Mouse (Mus musculus) gastrocnemius, adult 2 months (tissue): ENCODE measurements around the gene Wfdc18. TPM values are rescaled to one million over a fixed set of nuclear protein-coding genes. Genes with fewer than 3 reads are reported as not detected.

ENCODE experiments used
- DNase-seq: peaks from one replicate; pipeline ENCODE4 v3.0.0; 2022
- H3K27ac ChIP-seq: fragments of 200-600 bp; 2 replicates; pipeline ENCODE4 v1.8.1; 2022; ENCODE audit warnings: mild to moderate bottlenecking
- H3K4me3 ChIP-seq: fragments of 200-600 bp; 2 replicates; pipeline ENCODE4 v1.8.1; 2022; ENCODE audit warnings: mild to moderate bottlenecking, moderate library complexity
- CTCF ChIP-seq: fragments of 200-600 bp; IDR thresholded peaks from 2 replicates; pipeline ENCODE4 v1.8.1; 2022; ENCODE audit warnings: antibody characterized with exemption, mild to moderate bottlenecking, moderate library complexity
- intact Hi-C: fragments of 180-260 bp; cut with DNase I; formaldehyde crosslinking; loops from one replicate; pipeline ENCODE4 v1.15.1; 2025
- long read RNA-seq, 2 experiments: library from polyadenylated mRNA; stranded (forward); transcript quantifications; one replicate each; pipeline ENCODE4 v2.0.0; 2021
- total RNA-seq, 2 experiments: library from RNA; stranded (reverse); gene quantifications; 2 replicates each; pipeline ENCODE4 v1.2.3; 2021

Gene Wfdc18
- not detected for total RNA-seq
- long read RNA-seq, experiment 1: 0 reads
- long read RNA-seq, experiment 2: 0 reads

- DNase-seq: no peak
- no peak for TF ChIP-seq CTCF
- intact Hi-C loops: no loop called here
- H3K27ac ChIP-seq: no peak within 1 kb of the TSS
- H3K4me3 ChIP-seq: no peak within 1 kb of the TSS
Measured at GRCm38 (mm10) chr11:83708715-83709114, at the start of gene Wfdc18. Wfdc18 (plus strand) TSS chr11:83709015.

GRCm38 (mm10) chr11:83662204-83662603, 46.6 kb upstream of the Wfdc18 start, which contains the start of gene Ccl4:
Ccl4 (plus strand) TSS chr11:83662584.
- no peak for DNase-seq
- no peak for TF ChIP-seq CTCF
- H3K27ac ChIP-seq: no peak within 1 kb of the TSS
- H3K4me3 ChIP-seq: no peak within 1 kb of the TSS
- intact Hi-C loops: no loop called here

GRCm38 (mm10) chr11:83663532-83663931, 45.3 kb upstream of the Wfdc18 start:
- no peak overlapping the region for H3K4me3 ChIP-seq
- intact Hi-C loops: no loop called here
- no peak for TF ChIP-seq CTCF
- no peak overlapping the region for H3K27ac ChIP-seq
- DNase-seq: no peak

- TF ChIP-seq CTCF: no peak
- intact Hi-C loops: no loop called here
- DNase-seq: no peak
- Histone ChIP-seq H3K27ac (no peak overlapping the region), H3K4me3 (no peak overlapping the region)
Measured at GRCm38 (mm10) chr11:83671743-83672142, 37.1 kb upstream of the Wfdc18 start.

GRCm38 (mm10) chr11:83675665-83676064, 33.1 kb upstream of the Wfdc18 start:
- H3K27ac ChIP-seq: no peak overlapping the region
- DNase-seq: no peak
- H3K4me3 ChIP-seq: no peak overlapping the region
- TF ChIP-seq CTCF: no peak
- intact Hi-C loops: no loop called here

- DNase-seq: no peak
- H3K4me3 ChIP-seq: no peak overlapping the region
- no peak overlapping the region for H3K27ac ChIP-seq
- no peak for TF ChIP-seq CTCF
- intact Hi-C loops: no loop called here
Measured at GRCm38 (mm10) chr11:83689918-83690317, 18.9 kb upstream of the Wfdc18 start.

GRCm38 (mm10) chr11:83692008-83692407, 16.8 kb upstream of the Wfdc18 start:
- intact Hi-C loops: no loop called here
- H3K27ac ChIP-seq: no peak overlapping the region
- no peak for TF ChIP-seq CTCF

GRCm38 (mm10) chr11:83703705-83704104, 5.1 kb upstream of the Wfdc18 start, which contains the start of gene Wfdc17:
Wfdc17 (plus strand) TSS chr11:83703991.
- no peak for TF ChIP-seq CTCF
- Histone ChIP-seq H3K4me3 (no peak within 1 kb of the TSS), H3K27ac (no peak within 1 kb of the TSS)
- intact Hi-C loops: loop anchor here (1.0 kb wide), 1 partner anchor 15 kb away; no protein-coding TSS in a partner anchor
- DNase-seq: no peak

More at GRCm38 (mm10) chr11:83692008-83692407, 16.8 kb upstream of the Wfdc18 start:
- H3K4me3 ChIP-seq: no peak overlapping the region
- DNase-seq: no peak

GRCm38 (mm10) chr11:83709683-83710082, 868 bp downstream of the Wfdc18 start:
- no peak for TF ChIP-seq CTCF
- intact Hi-C loops: no loop called here
- no peak overlapping the region for H3K27ac ChIP-seq
- no peak for DNase-seq
- H3K4me3 ChIP-seq: no peak overlapping the region

- no peak overlapping the region for H3K4me3 ChIP-seq
- no peak overlapping the region for H3K27ac ChIP-seq
- intact Hi-C loops: no loop called here
- DNase-seq: no peak
- no peak for TF ChIP-seq CTCF
Measured at GRCm38 (mm10) chr11:83712671-83713070, 3.9 kb downstream of the Wfdc18 start.

GRCm38 (mm10) chr11:83713925-83714324, 5.1 kb downstream of the Wfdc18 start:
- TF ChIP-seq CTCF: no peak
- H3K4me3 ChIP-seq: no peak overlapping the region
- intact Hi-C loops: no loop called here
- no peak overlapping the region for H3K27ac ChIP-seq
- DNase-seq: no peak

GRCm38 (mm10) chr11:83717042-83717665, 8.3 kb downstream of the Wfdc18 start:
- H3K27ac ChIP-seq: no peak overlapping the region
- no peak overlapping the region for H3K4me3 ChIP-seq
- no peak for TF ChIP-seq CTCF
- intact Hi-C loops: no loop called here
- no peak for DNase-seq

GRCm38 (mm10) chr11:83720766-83721165, 12.0 kb downstream of the Wfdc18 start:
- H3K27ac ChIP-seq: no peak overlapping the region
- intact Hi-C loops: no loop called here
- H3K4me3 ChIP-seq: no peak overlapping the region
- no peak for TF ChIP-seq CTCF
- DNase-seq: no peak

GRCm38 (mm10) chr11:83728757-83729432, 20.1 kb downstream of the Wfdc18 start:
- DNase-seq: no peak
- TF ChIP-seq CTCF: peak; percentile 32; the same call in 1 of the 2 replicates
- Histone ChIP-seq H3K27ac (no peak overlapping the region), H3K4me3 (no peak overlapping the region)
- intact Hi-C loops: no loop called here
